Mouse (Mus musculus) midbrain, embryonic 15.5 days (tissue): ENCODE data around the gene Trpc4. TPM values are rescaled to one million over a fixed set of nuclear protein-coding genes. Genes with fewer than 3 reads are reported as not detected.

ENCODE experiments used
- ATAC-seq: fragments of 200-750 bp; cut with Nextera tagmentation; replicated peaks from 2 replicates; pipeline ENCODE4 v1.8.0; 2017; ENCODE audit warnings: moderate TSS enrichment
- H3K27ac ChIP-seq: fragments of 300-500 bp; sonication (generic); 2 replicates; pipeline ENCODE4 v1.5.1; 2015; ENCODE audit warnings: mild to moderate bottlenecking, inconsistent platforms
- H3K27me3 ChIP-seq: fragments of 300-500 bp; sonication (generic); replicated peaks from 2 replicates; pipeline ENCODE4 v1.6.1; 2015; ENCODE audit warnings: inconsistent platforms
- H3K36me3 ChIP-seq: fragments of 300-500 bp; sonication (generic); replicated peaks from 2 replicates; pipeline ENCODE4 v1.6.1; 2015; ENCODE audit warnings: inconsistent platforms
- H3K4me1 ChIP-seq: fragments of 300-500 bp; sonication (generic); 2 replicates; pipeline ENCODE4 v1.6.1; 2015; ENCODE audit warnings: inconsistent platforms
- H3K4me2 ChIP-seq: fragments of 300-500 bp; sonication (generic); 2 replicates; pipeline ENCODE4 v1.6.1; 2015; ENCODE audit warnings: inconsistent platforms, mild to moderate bottlenecking, moderate library complexity
- H3K4me3 ChIP-seq: fragments of 300-500 bp; sonication (generic); 2 replicates; pipeline ENCODE4 v1.5.1; 2015; ENCODE audit warnings: mild to moderate bottlenecking, inconsistent platforms
- H3K9ac ChIP-seq: fragments of 300-500 bp; sonication (generic); 2 replicates; pipeline ENCODE4 v1.6.1; 2015; ENCODE audit warnings: mild to moderate bottlenecking, inconsistent platforms
- H3K9me3 ChIP-seq: fragments of 300-500 bp; sonication (generic); 2 replicates; pipeline ENCODE4 v1.6.1; 2016; ENCODE audit warnings: inconsistent platforms
- WGBS: fragments of 180-500 bp; shearing (Covaris S2); methylation state at CpG from one replicate; pipeline ENCODE4 v1.1.7; 2015; ENCODE audit warnings: mixed read lengths; 5-methylcytosine and 5-hydroxymethylcytosine counted together
- polyA plus RNA-seq: library from polyadenylated mRNA; unstranded; fragments of >200 nt; fragmentation: Nextera tagmentation; extraction: Ambion mirVana; gene quantifications from 2 replicates; pipeline ENCODE4 v1.2.1, GENCODE M21; 2015

Trpc4 gene
- polyA plus RNA-seq, 1 experiment from 2014 or later = 6.0 TPM

DNA sequence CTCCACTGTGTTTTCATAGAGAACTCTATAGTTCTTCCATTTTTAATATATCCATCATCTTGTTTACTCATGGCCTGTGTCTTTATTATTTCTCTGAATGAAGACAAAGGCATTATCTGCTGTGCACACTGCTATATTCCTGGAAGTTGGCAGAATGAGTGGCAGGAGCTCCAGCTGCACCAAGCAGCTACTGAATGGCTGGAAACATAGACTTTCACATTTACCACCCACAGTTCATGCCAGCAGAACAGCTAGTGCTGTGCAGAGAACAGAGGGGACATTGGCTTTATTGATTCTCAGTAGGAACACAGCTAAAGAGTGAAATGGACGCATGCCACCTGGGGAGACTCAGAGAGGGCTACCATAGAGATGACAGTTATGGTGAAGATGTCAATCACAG is 55.6 kb downstream of the Trpc4 start:
- no peak for ATAC-seq
- Histone ChIP-seq H3K27ac (no peak overlapping the region), H3K4me1 (no peaks in the 10 kb centered on the region), H3K9ac (no peak overlapping the region), H3K36me3 (no peaks in the 10 kb centered on the region), H3K4me3 (no peak overlapping the region), H3K9me3 (no peaks in the 10 kb centered on the region), H3K4me2 (no peak overlapping the region), H3K27me3 (no peaks in the 10 kb centered on the region)
- 72% methylated on average over 1 of the region's 1 CpGs for WGBS

DNA sequence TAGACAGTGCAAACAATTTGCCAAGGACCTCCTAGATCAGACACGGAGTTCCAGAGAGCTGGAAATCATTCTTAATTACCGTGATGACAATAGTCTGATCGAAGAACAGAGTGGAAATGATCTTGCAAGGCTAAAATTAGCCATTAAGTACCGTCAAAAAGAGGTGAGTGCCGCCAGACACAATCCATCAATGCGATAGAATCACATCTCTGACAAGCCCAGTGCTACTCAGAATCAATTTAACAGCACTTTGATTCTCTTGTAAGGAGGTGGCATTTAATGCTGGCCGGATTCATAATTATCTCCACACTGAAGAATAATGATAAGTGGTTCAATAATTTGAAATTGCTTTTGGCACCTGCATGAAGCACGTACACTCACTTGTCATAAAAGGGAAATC is 66.7 kb downstream of the Trpc4 start:
- no peak for ATAC-seq

DNA sequence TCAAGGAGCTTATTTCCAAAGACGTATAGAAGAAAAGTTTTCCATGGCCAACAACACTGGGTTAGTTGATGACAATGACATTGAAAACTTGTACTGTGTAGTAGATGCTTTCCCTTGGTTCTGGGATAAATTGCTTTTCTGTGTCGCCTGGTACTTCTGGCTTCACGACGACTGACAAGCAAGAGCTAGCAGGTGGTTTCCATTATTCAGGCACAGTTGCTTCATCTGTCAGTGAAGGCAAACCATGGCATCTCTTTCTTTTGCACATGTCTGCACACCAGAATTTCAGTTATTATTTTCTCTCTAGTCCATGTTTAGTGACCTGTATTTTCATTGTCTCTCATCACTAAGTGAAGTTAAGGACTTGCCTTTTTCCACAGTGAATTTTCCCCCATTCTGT is 72.6 kb downstream of the Trpc4 start:
- Histone ChIP-seq H3K27me3 (no peaks in the 10 kb centered on the region), H3K4me3 (no peak overlapping the region), H3K9ac (no peak overlapping the region), H3K4me1 (no peaks in the 10 kb centered on the region), H3K4me2 (no peak overlapping the region), H3K27ac (no peak overlapping the region), H3K9me3 (no peaks in the 10 kb centered on the region), H3K36me3 (no peaks in the 10 kb centered on the region)
- 64% methylated on average over 4 of the region's 4 CpGs for WGBS
- ATAC-seq = no peak

More for the DNA sequence above, 66.7 kb downstream of the Trpc4 start:
- no peak overlapping the region for H3K4me3 ChIP-seq
- H3K36me3 ChIP-seq = no peaks in the 10 kb centered on the region
- no peaks in the 10 kb centered on the region for H3K27me3 ChIP-seq
- no peak overlapping the region for H3K4me2 ChIP-seq
- H3K9me3 ChIP-seq = no peaks in the 10 kb centered on the region
- H3K27ac ChIP-seq = no peak overlapping the region
- no peaks in the 10 kb centered on the region for H3K4me1 ChIP-seq
- 63% methylated on average over 8 of the region's 8 CpGs for WGBS
- H3K9ac ChIP-seq = no peak overlapping the region

- H3K27ac ChIP-seq = no peak overlapping the region
- WGBS = 74% methylated on average over 5 of the region's 5 CpGs
- H3K27me3 ChIP-seq = no peaks in the 10 kb centered on the region
- no peak overlapping the region for H3K4me3 ChIP-seq
- no peak for ATAC-seq
- H3K4me2 ChIP-seq = no peak overlapping the region
- no peak overlapping the region for H3K9ac ChIP-seq
- no peaks in the 10 kb centered on the region for H3K4me1 ChIP-seq
- H3K9me3 ChIP-seq = no peaks in the 10 kb centered on the region
- no peaks in the 10 kb centered on the region for H3K36me3 ChIP-seq
Measured at GRCm38 (mm10) chr3:54238891-54239290, 83.1 kb downstream of the Trpc4 start.

DNA sequence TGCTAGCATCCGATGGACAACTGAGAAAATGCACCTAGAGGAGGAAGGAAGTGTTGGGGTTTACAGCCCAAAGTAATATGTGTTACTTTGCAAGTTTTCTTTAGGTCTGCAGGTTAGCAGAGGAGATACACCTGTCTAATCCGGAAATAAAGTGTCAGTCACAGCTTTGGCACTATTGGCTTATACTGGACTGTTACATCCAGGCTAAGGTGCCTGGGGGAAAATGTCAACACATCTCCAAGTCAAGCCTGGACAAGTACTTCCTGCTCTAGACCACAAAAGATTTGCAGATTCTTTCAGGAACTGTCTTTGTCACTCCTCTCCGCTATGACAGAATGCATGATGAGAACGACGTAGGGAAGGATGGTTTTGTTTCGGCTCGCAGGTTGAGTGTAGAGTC is 83.6 kb downstream of the Trpc4 start:
- H3K27me3 ChIP-seq = no peaks in the 10 kb centered on the region
- H3K4me3 ChIP-seq = no peak overlapping the region
- no peak overlapping the region for H3K9ac ChIP-seq
- ATAC-seq = no peak
- H3K9me3 ChIP-seq = no peaks in the 10 kb centered on the region
- H3K4me2 ChIP-seq = no peak overlapping the region
- H3K36me3 ChIP-seq = no peaks in the 10 kb centered on the region
- H3K4me1 ChIP-seq = no peaks in the 10 kb centered on the region
- 93% methylated on average over 7 of the region's 7 CpGs for WGBS
- H3K27ac ChIP-seq = no peak overlapping the region

- H3K27me3 ChIP-seq = no peaks in the 10 kb centered on the region
- H3K36me3 ChIP-seq = no peaks in the 10 kb centered on the region
- no peak for ATAC-seq
- H3K4me2 ChIP-seq = no peak overlapping the region
- no peak overlapping the region for H3K27ac ChIP-seq
- WGBS = 92% methylated on average over 1 of the region's 1 CpGs
- no peak overlapping the region for H3K4me3 ChIP-seq
- no peaks in the 10 kb centered on the region for H3K4me1 ChIP-seq
- H3K9ac ChIP-seq = no peak overlapping the region
- H3K9me3 ChIP-seq = no peaks in the 10 kb centered on the region
Measured at GRCm38 (mm10) chr3:54243136-54243535, 87.3 kb downstream of the Trpc4 start.

DNA sequence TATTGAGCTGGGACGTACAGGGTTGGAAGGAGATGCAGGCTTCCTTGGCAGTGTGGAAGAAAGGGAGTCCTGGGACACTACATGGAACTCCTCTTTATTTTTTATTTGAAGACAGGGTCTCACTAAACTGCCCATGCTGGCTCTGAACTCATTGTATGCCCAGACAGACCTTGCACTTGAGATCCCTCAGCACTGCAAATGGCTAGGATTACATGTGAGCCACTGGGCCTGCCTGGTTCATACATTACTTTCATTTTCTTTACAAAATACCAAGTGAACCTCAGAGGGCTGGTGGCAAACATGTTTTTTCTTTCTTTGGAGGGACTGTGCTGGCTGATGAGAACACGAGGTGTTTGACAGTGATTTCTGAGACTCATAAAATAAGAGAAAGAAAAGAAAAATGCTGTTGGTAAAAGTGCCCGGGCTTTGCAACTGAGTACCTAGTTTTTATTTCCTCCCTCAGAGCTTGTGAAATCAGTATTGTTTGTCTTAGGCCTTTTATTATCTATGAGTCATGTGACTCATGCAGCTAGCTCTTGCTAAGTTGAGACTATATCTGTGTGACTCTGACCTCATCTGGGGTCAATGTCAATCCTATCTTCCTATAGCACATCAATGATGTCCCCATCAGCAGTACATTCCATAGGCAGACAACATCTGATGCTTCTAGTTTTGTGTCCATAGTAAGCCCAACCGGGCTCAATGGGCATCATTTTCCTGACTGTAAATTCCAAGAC is 89.1 kb downstream of the Trpc4 start:
- no peak overlapping the region for H3K4me3 ChIP-seq
- no peaks in the 10 kb centered on the region for H3K36me3 ChIP-seq
- no peaks in the 10 kb centered on the region for H3K4me1 ChIP-seq
- 89% methylated on average over 4 of the region's 4 CpGs for WGBS
- no peak overlapping the region for H3K27ac ChIP-seq
- no peak for ATAC-seq
- H3K9me3 ChIP-seq = no peaks in the 10 kb centered on the region
- no peak overlapping the region for H3K9ac ChIP-seq
- no peak overlapping the region for H3K4me2 ChIP-seq
- H3K27me3 ChIP-seq = no peaks in the 10 kb centered on the region

- no peak overlapping the region for H3K4me2 ChIP-seq
- H3K4me3 ChIP-seq = no peak overlapping the region
- no peak overlapping the region for H3K9ac ChIP-seq
- WGBS = 67% methylated on average over 2 of the region's 2 CpGs
- no peak overlapping the region for H3K27ac ChIP-seq
- no peaks in the 10 kb centered on the region for H3K9me3 ChIP-seq
- H3K27me3 ChIP-seq = no peaks in the 10 kb centered on the region
- no peak for ATAC-seq
- no peaks in the 10 kb centered on the region for H3K36me3 ChIP-seq
- no peaks in the 10 kb centered on the region for H3K4me1 ChIP-seq
Measured at GRCm38 (mm10) chr3:54246416-54246815, 90.6 kb downstream of the Trpc4 start.

DNA sequence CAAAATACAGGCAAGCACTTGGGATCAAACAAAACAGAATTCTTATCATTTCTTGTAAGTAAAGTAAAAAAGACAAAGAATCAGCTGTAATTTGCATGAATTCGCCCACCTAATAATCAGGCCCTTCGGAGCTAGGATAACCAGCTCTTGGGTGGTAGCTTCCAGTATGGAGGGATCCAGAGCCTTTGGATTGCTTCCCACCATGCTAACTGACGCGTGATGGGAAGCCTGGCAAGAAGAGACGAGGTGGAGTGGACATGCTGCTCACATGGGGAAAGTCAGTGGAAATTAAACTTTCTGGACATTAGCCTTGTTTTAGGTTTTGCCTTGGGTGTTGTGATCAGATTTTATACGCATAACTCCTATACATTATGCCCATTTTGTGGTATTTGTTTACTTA is 93.5 kb downstream of the Trpc4 start:
- ATAC-seq = no peak
- no peaks in the 10 kb centered on the region for H3K4me1 ChIP-seq
- WGBS = 87% methylated on average over 6 of the region's 6 CpGs
- no peaks in the 10 kb centered on the region for H3K36me3 ChIP-seq
- H3K4me3 ChIP-seq = no peak overlapping the region
- H3K9ac ChIP-seq = no peak overlapping the region
- H3K4me2 ChIP-seq = no peak overlapping the region
- H3K27ac ChIP-seq = no peak overlapping the region
- H3K9me3 ChIP-seq = no peaks in the 10 kb centered on the region
- no peaks in the 10 kb centered on the region for H3K27me3 ChIP-seq

DNA sequence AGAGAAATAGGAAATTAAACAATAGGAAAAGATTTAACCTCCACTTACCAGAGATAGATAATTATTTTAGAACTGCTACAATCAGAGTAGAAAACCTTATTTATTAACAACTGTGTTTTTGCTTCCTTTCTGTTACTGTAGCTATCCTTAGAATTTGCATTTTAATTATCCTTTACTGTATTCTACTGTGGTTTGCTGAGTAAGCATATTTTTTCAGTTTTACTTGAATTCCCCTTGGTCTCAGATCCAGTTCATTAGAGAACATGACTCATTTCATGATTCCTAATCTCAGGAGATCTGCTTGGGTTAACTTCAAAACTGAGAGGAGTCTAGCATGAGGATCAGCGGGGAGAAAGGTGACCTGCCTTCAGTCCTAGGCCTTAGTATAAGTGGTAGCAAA is 111.1 kb downstream of the Trpc4 start:
- Histone ChIP-seq H3K4me2 (no peak overlapping the region), H3K4me1 (no peaks in the 10 kb centered on the region), H3K36me3 (no peaks in the 10 kb centered on the region), H3K9ac (no peak overlapping the region), H3K9me3 (no peaks in the 10 kb centered on the region), H3K27me3 (no peaks in the 10 kb centered on the region), H3K27ac (no peak overlapping the region), H3K4me3 (no peak overlapping the region)
- 89% methylated on average over 1 of the region's 1 CpGs for WGBS
- ATAC-seq = no peak

GRCm38 (mm10) chr3:54269180-54269579 is 113.3 kb downstream of the Trpc4 start:
- H3K9ac ChIP-seq = no peak overlapping the region
- no peak overlapping the region for H3K4me2 ChIP-seq
- no peak for ATAC-seq
- H3K27me3 ChIP-seq = no peaks in the 10 kb centered on the region
- H3K4me3 ChIP-seq = no peak overlapping the region
- no peaks in the 10 kb centered on the region for H3K4me1 ChIP-seq
- H3K27ac ChIP-seq = no peak overlapping the region
- WGBS = 73% methylated on average over 6 of the region's 6 CpGs
- H3K9me3 ChIP-seq = no peaks in the 10 kb centered on the region
- H3K36me3 ChIP-seq = no peaks in the 10 kb centered on the region

- no peak overlapping the region for H3K27ac ChIP-seq
- no peak overlapping the region for H3K4me3 ChIP-seq
- no peaks in the 10 kb centered on the region for H3K4me1 ChIP-seq
- no peaks in the 10 kb centered on the region for H3K36me3 ChIP-seq
- no peaks in the 10 kb centered on the region for H3K27me3 ChIP-seq
- 79% methylated on average over 7 of the region's 7 CpGs for WGBS
- no peak overlapping the region for H3K4me2 ChIP-seq
- H3K9me3 ChIP-seq = no peaks in the 10 kb centered on the region
- H3K9ac ChIP-seq = no peak overlapping the region
- ATAC-seq = no peak
Measured at GRCm38 (mm10) chr3:54274651-54275050, 118.8 kb downstream of the Trpc4 start.

- Histone ChIP-seq H3K9me3 (no peaks in the 10 kb centered on the region), H3K36me3 (no peaks in the 10 kb centered on the region), H3K4me2 (no peak overlapping the region), H3K27ac (no peak overlapping the region), H3K4me3 (no peak overlapping the region), H3K9ac (no peak overlapping the region), H3K27me3 (no peaks in the 10 kb centered on the region), H3K4me1 (no peaks in the 10 kb centered on the region)
- 51% methylated on average over 3 of the region's 3 CpGs for WGBS
- no peak for ATAC-seq
Measured at GRCm38 (mm10) chr3:54289731-54290130, 133.9 kb downstream of the Trpc4 start.
